Mouse (Mus musculus) cerebellum, postnatal 25 days (tissue): ENCODE data around the gene Acan.

Experiments
- DNase-seq, 2 experiments: peaks; one replicate each; pipeline ENCODE4 v3.0.0; 2021; ENCODE audit warnings: mixed read lengths in 2 of 2

Acan gene

GRCm38 (mm10) chr7:79053383-79053889 is at the start of gene Acan:
Gene Acan, plus strand, starts transcription at chr7:79053483.
- DNase-seq, result no peak

- peak in 1 of 2 experiments; percentile 2 for DNase-seq
Measured at GRCm38 (mm10) chr7:79021293-79021905, 31.9 kb upstream of the Acan start.

- no peak for DNase-seq
Measured at GRCm38 (mm10) chr7:79029138-79029537, 24.1 kb upstream of the Acan start.

- DNase-seq, result no peak
Measured at GRCm38 (mm10) chr7:79033745-79034144, 19.5 kb upstream of the Acan start.

- DNase-seq, result no peak
Measured at GRCm38 (mm10) chr7:79034521-79034920, 18.8 kb upstream of the Acan start.

GRCm38 (mm10) chr7:79052081-79052480 is 1.2 kb upstream of the Acan start:
- DNase-seq, result no peak

- peak in 1 of 2 experiments; percentile 8 for DNase-seq
Measured at GRCm38 (mm10) chr7:79052521-79053382, 531 bp upstream of the Acan start.

- DNase-seq, result no peak
Measured at GRCm38 (mm10) chr7:79054111-79054510, 828 bp downstream of the Acan start.

- no peak for DNase-seq
Measured at GRCm38 (mm10) chr7:79058546-79058945, 5.3 kb downstream of the Acan start.

GRCm38 (mm10) chr7:79067466-79067865 is 14.2 kb downstream of the Acan start:
- DNase-seq, result no peak

GRCm38 (mm10) chr7:79068231-79068630 is 14.9 kb downstream of the Acan start:
- DNase-seq, result no peak

GRCm38 (mm10) chr7:79079212-79079611 is 25.9 kb downstream of the Acan start:
- peak in 1 of 2 experiments; percentile 31 for DNase-seq

- DNase-seq, result peak; percentile 59 to 81
Measured at GRCm38 (mm10) chr7:79080572-79081399, 27.5 kb downstream of the Acan start.

GRCm38 (mm10) chr7:79089111-79089510 is 35.8 kb downstream of the Acan start:
- DNase-seq, result peak; percentile 31 to 65

GRCm38 (mm10) chr7:79096492-79096891 is 43.2 kb downstream of the Acan start:
- DNase-seq, result no peak

- DNase-seq, result no peak
Measured at GRCm38 (mm10) chr7:79113848-79114247, 60.6 kb downstream of the Acan start.

GRCm38 (mm10) chr7:79123465-79123864 is 70.2 kb downstream of the Acan start:
- no peak for DNase-seq

- DNase-seq, result peak in 1 of 2 experiments; percentile 14
Measured at GRCm38 (mm10) chr7:79129883-79130282, 76.6 kb downstream of the Acan start.

- no peak for DNase-seq
Measured at GRCm38 (mm10) chr7:79130385-79130784, 77.1 kb downstream of the Acan start.

GRCm38 (mm10) chr7:79130843-79131444 is 77.7 kb downstream of the Acan start, which contains the start of gene Hapln3:
Gene Hapln3, minus strand, starts transcription at chr7:79131018.
- DNase-seq, result peak in 1 of 2 experiments; percentile 14

GRCm38 (mm10) chr7:79133391-79133790 is 80.1 kb downstream of the Acan start:
- no peak for DNase-seq

GRCm38 (mm10) chr7:79139328-79139824 is 86.1 kb downstream of the Acan start:
- DNase-seq, result no peak
